Mouse (Mus musculus) gastrocnemius, postnatal 10 days (tissue): ENCODE data around the gene Gdap1l1. TPM values are rescaled to one million over a fixed set of nuclear protein-coding genes. Genes with fewer than 3 reads are reported as not detected.
A peak's percentile ranks its signal among the peaks of the same experiment; 100 is the strongest.
"Not testable (repeated sequence)": the region's sequence is repeated elsewhere in the genome, so short reads cannot be mapped to it uniquely, and the experiment has no call there.

ENCODE experiments used
- DNase-seq: peaks from one replicate; pipeline ENCODE4 v3.0.0; 2021; ENCODE audit warnings: mixed read lengths
- long read RNA-seq, 2 experiments: library from polyadenylated mRNA; stranded (forward); transcript quantifications; one replicate each; pipeline ENCODE4 v2.0.0; 2021
- total RNA-seq, 2 experiments: library from RNA; stranded (reverse); gene quantifications; 2 replicates each; pipeline ENCODE4 v1.2.3; 2021

The Gdap1l1 gene
- under 1 TPM; 0.14 to 0.34 TPM for total RNA-seq
- long read RNA-seq, experiment 1, result 0 reads
- long read RNA-seq, experiment 2, result 0 reads

- no peak for DNase-seq
Measured at GRCm38 (mm10) chr2:163438246-163438618, at the start of gene Gdap1l1. Gene Gdap1l1 (plus strand): TSS chr2:163438476.

GRCm38 (mm10) chr2:163392436-163392835, 45.8 kb upstream of the Gdap1l1 start:
- peak; percentile 63 for DNase-seq

- no peak for DNase-seq
Measured at GRCm38 (mm10) chr2:163393241-163393640, 45.0 kb upstream of the Gdap1l1 start.

GRCm38 (mm10) chr2:163393976-163394375, 44.3 kb upstream of the Gdap1l1 start:
- DNase-seq, result no peak

GRCm38 (mm10) chr2:163394977-163395376, 43.3 kb upstream of the Gdap1l1 start:
- DNase-seq, result no peak

GRCm38 (mm10) chr2:163397071-163397470, 41.2 kb upstream of the Gdap1l1 start:
- DNase-seq, result no peak

GRCm38 (mm10) chr2:163397905-163398304, 40.4 kb upstream of the Gdap1l1 start, which contains the start of gene Jph2:
Gene Jph2 (minus strand): TSS chr2:163397993.
- DNase-seq, result peak; percentile 68

- DNase-seq, result no peak
Measured at GRCm38 (mm10) chr2:163398770-163399169, 39.5 kb upstream of the Gdap1l1 start.

- DNase-seq, result no peak
Measured at GRCm38 (mm10) chr2:163399222-163399621, 39.1 kb upstream of the Gdap1l1 start.

- peak; percentile 72 for DNase-seq
Measured at GRCm38 (mm10) chr2:163401221-163401620, 37.1 kb upstream of the Gdap1l1 start.

GRCm38 (mm10) chr2:163404037-163404815, 34.0 kb upstream of the Gdap1l1 start:
- DNase-seq, result no peak

- DNase-seq, result no peak
Measured at GRCm38 (mm10) chr2:163410211-163410610, 28.1 kb upstream of the Gdap1l1 start.

GRCm38 (mm10) chr2:163411344-163411743, 26.9 kb upstream of the Gdap1l1 start:
- not testable (repeated sequence) for DNase-seq

- no peak for DNase-seq
Measured at GRCm38 (mm10) chr2:163411840-163412239, 26.4 kb upstream of the Gdap1l1 start.

- no peak for DNase-seq
Measured at GRCm38 (mm10) chr2:163412419-163412818, 25.9 kb upstream of the Gdap1l1 start.

- DNase-seq, result no peak
Measured at GRCm38 (mm10) chr2:163412846-163413590, 25.3 kb upstream of the Gdap1l1 start.

GRCm38 (mm10) chr2:163417026-163417425, 21.2 kb upstream of the Gdap1l1 start:
- DNase-seq, result no peak

- DNase-seq, result no peak
Measured at GRCm38 (mm10) chr2:163417830-163418229, 20.4 kb upstream of the Gdap1l1 start.

- DNase-seq, result no peak
Measured at GRCm38 (mm10) chr2:163418841-163419345, 19.4 kb upstream of the Gdap1l1 start.

- DNase-seq, result peak; percentile 99
Measured at GRCm38 (mm10) chr2:163419346-163420045, 18.8 kb upstream of the Gdap1l1 start.

- no peak for DNase-seq
Measured at GRCm38 (mm10) chr2:163420366-163420886, 17.9 kb upstream of the Gdap1l1 start.
